Mouse (Mus musculus): ENCODE results near the gene Fam126a. TPM values are rescaled to one million over a fixed set of nuclear protein-coding genes. Genes with fewer than 3 reads are reported as not detected.

Gene Fam126a
- total and polyA plus RNA-seq, 3 experiments = 19.6 to 32.6 (median 22.6) TPM

- Histone ChIP-seq H3K9me3 (replicated peaks; ENCODE audit: low read length) (peaks cover 8% of the 10 kb centered on the region), H3K27ac (ENCODE audit: insufficient read depth, low read depth) (no peak overlapping the region), H3K27me3 (replicated peaks) (no peaks in the 10 kb centered on the region), H3K4me1 (ENCODE audit: control insufficient read depth in 1 of 2, insufficient read depth in 2 of 2) (peaks cover 0 to 7% of the 10 kb centered on the region in 2 experiments; a peak in 2 of 4 replicates), H3K4me3 (replicated peaks in 1 of 3; ENCODE audit: low read depth in 2 of 3, low read length in 2 of 3, poor library complexity in 1 of 3) (no peak overlapping the region), H3K36me3 (replicated peaks in 1 of 2; ENCODE audit: control insufficient read depth in 1 of 2, insufficient read depth in 1 of 2, low read length in 1 of 2) (peaks cover 0 to 53% of the 10 kb centered on the region in 2 experiments), H3K79me2 (replicated peaks; ENCODE audit: control insufficient read depth, extremely low read depth, insufficient read depth, poor library complexity, severe bottlenecking) (peaks cover 16% of the 10 kb centered on the region; the same call in 1 of the 2 replicates), H3K9ac (ENCODE audit: insufficient read depth, low read depth) (no peak overlapping the region), H3K4me2 (ENCODE audit: insufficient read depth, low read depth, poor library complexity, severe bottlenecking) (no peak overlapping the region)
- no peak for TF ChIP-seq KAT2A (IDR thresholded peaks at IDR 0.05; ENCODE audit: insufficient replicate concordance, low read length)
- no peak for TF ChIP-seq MAX (IDR thresholded peaks at IDR 0.05; ENCODE audit: low read length)
- TF ChIP-seq MAZ (IDR thresholded peaks at IDR 0.05; ENCODE audit: low read depth, low read length) = no peak
- no peak for TF ChIP-seq JUND (conservative IDR thresholded peaks at IDR 0.05; ENCODE audit: low read depth, low read length)
- in situ Hi-C loops (cut with MboI; ENCODE audit: low pct_ligation_motif_present, low pct_unique_long_range_greater_than_20kb, low sequenced_read_pairs) = no loop called here
- no peak for DNase-seq (ENCODE audit: extremely low read depth)
- dilution Hi-C loops (cut with MboI; ENCODE audit: extremely low pct_ligation_motif_present, extremely low pct_unique_long_range_greater_than_20kb, low sequenced_read_pairs) = no loop called here
Observed at GRCm38 (mm10) chr5:24019341-24020185, 10.9 kb downstream of the Fam126a start.

- peaks cover 16% of the 10 kb centered on the region; the same call in 1 of the 2 replicates for H3K79me2 ChIP-seq (replicated peaks; ENCODE audit: control insufficient read depth, extremely low read depth, insufficient read depth, poor library complexity, severe bottlenecking)
- no peak overlapping the region for H3K27ac ChIP-seq (ENCODE audit: insufficient read depth, low read depth)
- H3K4me2 ChIP-seq (ENCODE audit: insufficient read depth, low read depth, poor library complexity, severe bottlenecking) = no peak overlapping the region
- no peak for DNase-seq (ENCODE audit: extremely low read depth)
- H3K36me3 ChIP-seq (replicated peaks in 1 of 2; ENCODE audit: control insufficient read depth in 1 of 2, insufficient read depth in 1 of 2, low read length in 1 of 2) = peaks cover 0 to 54% of the 10 kb centered on the region in 2 experiments
- H3K4me1 ChIP-seq (ENCODE audit: control insufficient read depth in 1 of 2, insufficient read depth in 2 of 2) = peaks cover 0 to 12% of the 10 kb centered on the region in 2 experiments; a peak in 2 of 4 replicates
- H3K27me3 ChIP-seq (replicated peaks) = no peaks in the 10 kb centered on the region
- dilution Hi-C loops (cut with MboI; ENCODE audit: extremely low pct_ligation_motif_present, extremely low pct_unique_long_range_greater_than_20kb, low sequenced_read_pairs) (no loop called here), in situ Hi-C loops (cut with MboI; ENCODE audit: low pct_ligation_motif_present, low pct_unique_long_range_greater_than_20kb, low sequenced_read_pairs) (no loop called here)
- H3K4me3 ChIP-seq (replicated peaks in 1 of 3; ENCODE audit: low read depth in 2 of 3, low read length in 2 of 3, poor library complexity in 1 of 3) = no peak overlapping the region
- H3K9me3 ChIP-seq (replicated peaks; ENCODE audit: low read length) = peaks cover 8% of the 10 kb centered on the region
- no peak for TF ChIP-seq ETS1 (conservative IDR thresholded peaks at IDR 0.05; ENCODE audit: low read depth, low read length)
- TF ChIP-seq NELFE (IDR thresholded peaks at IDR 0.05; ENCODE audit: low read depth, low read length) = no peak
- no peak for TF ChIP-seq BHLHE40 (IDR thresholded peaks at IDR 0.05; ENCODE audit: low read depth, low read length)
- TF ChIP-seq RCOR1 (conservative IDR thresholded peaks at IDR 0.05; ENCODE audit: low read depth, low read length) = no peak
- TF ChIP-seq TBP (conservative IDR thresholded peaks at IDR 0.05; ENCODE audit: low read depth, low read length) = no peak
- TF ChIP-seq ZKSCAN1 (IDR thresholded peaks at IDR 0.05; ENCODE audit: borderline replicate concordance, low read depth, low read length) = no peak
- no peak for TF ChIP-seq HCFC1 (IDR thresholded peaks at IDR 0.05; ENCODE audit: low read depth, low read length)
- TF ChIP-seq CHD1 (IDR thresholded peaks at IDR 0.05; ENCODE audit: low read depth, low read length) = no peak
- TF ChIP-seq MEF2A (IDR thresholded peaks at IDR 0.05; ENCODE audit: borderline replicate concordance, low read depth, low read length) = no peak
- no peak for TF ChIP-seq NRF1 (IDR thresholded peaks at IDR 0.05; ENCODE audit: low read depth, low read length)
- TF ChIP-seq MAFK (IDR thresholded peaks at IDR 0.05; ENCODE audit: insufficient replicate concordance, low read length) = no peak
- no peak for TF ChIP-seq POLR2A (IDR thresholded peaks at IDR 0.05; ENCODE audit: low read depth, low read length)
- no peak for TF ChIP-seq RAD21 (IDR thresholded peaks at IDR 0.05; ENCODE audit: low read depth, low read length)
- TF ChIP-seq PAX5 (IDR thresholded peaks at IDR 0.05; ENCODE audit: low read length) = no peak
- no peak for TF ChIP-seq MAZ (IDR thresholded peaks at IDR 0.05; ENCODE audit: low read depth, low read length)
- no peak overlapping the region for H3K9ac ChIP-seq (ENCODE audit: insufficient read depth, low read depth)
Observed at GRCm38 (mm10) chr5:24018621-24019261, 11.7 kb downstream of the Fam126a start.
